ENCODE assay signal across 8 mouse cellular contexts in the genomic region with DNA sequence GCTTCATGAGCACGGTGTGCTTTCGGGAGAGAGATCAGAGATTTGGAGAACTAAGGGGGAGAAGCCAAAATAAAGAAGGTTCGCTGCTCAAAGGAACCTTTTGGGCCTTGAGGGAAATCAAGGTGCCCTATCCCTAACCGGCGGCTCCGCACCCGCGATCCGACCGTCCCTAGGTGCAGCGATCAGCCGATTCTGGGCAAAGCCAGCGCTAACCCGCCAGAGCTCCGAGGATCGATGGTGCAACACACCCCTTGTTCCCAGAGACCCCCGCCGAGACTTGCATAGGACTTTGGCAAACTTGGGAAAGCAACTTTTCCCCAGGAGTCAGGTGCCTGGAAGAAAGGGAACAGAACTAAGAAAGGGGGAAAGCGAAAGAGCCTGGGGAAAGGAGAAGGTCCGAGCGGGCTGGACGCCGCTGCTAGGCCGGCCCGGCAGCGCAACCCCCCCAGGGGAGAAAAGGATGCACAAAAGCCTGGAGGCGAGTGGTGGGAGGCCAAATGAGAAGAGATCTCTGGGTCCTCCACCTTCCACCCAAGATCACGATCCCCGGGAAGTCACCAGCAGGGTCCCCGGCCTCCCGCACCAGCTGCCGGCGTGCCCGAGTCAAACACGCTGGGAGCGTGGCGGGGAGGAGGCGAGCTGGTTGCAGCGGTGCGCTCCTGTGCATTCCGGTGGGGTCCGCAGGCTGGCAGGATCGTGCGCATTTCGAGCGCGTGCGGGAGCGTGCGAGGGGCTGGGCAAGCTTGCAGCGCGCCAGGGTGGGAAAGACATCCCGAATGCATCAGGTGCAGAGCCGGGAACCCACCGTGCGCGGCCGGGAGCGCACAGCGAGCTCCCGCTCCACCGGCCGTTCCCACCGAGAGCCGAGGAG. TPM values are rescaled to one million over a fixed set of nuclear protein-coding genes. Genes with fewer than 3 reads are reported as not detected.
A peak's percentile ranks its signal among the peaks of the same experiment; 100 is the strongest.
DNase-seq lines count a peak whose midpoint lies in the region; ATAC-seq and TF ChIP-seq lines count a peak whose summit lies in the region.

No protein-coding gene starts in this region.

- intact Hi-C loops in heart, adult 2 months (cut with DNase I): loop anchor here (2.0 kb wide), 1 partner anchor 16 kb away; no protein-coding TSS in a partner anchor
- intact Hi-C loops in heart, postnatal 25 days (cut with DNase I): loop anchor here (1.0 to 5.0 kb wide), 2 partner anchors 112 to 186 kb away; no protein-coding TSS in a partner anchor
- intact Hi-C loops in heart, postnatal 36 days (cut with DNase I): loop anchor here (2.0 kb wide), 1 partner anchor 46 kb away; no protein-coding TSS in a partner anchor

- H3K4me3 ChIP-seq in heart, adult 2 months: peak overlapping the region; percentile 89
- peak overlapping the region; percentile 60 for H3K4me3 ChIP-seq in embryonic facial prominence, embryonic 13.5 days
- peak overlapping the region; percentile 77 for H3K4me3 ChIP-seq in midbrain, embryonic 13.5 days (replicated peaks)

- peak overlapping the region; percentile 88 for H3K9ac ChIP-seq in heart, adult 2 months (ENCODE audit: low read depth, low read length)
- peak overlapping the region; percentile 68 for H3K9ac ChIP-seq in embryonic facial prominence, embryonic 13.5 days
- H3K9ac ChIP-seq in midbrain, embryonic 13.5 days (replicated peaks): peak overlapping the region; percentile 83

- H3K27ac ChIP-seq in heart, adult 2 months: peak overlapping the region; percentile 97
- no peak overlapping the region for H3K27ac ChIP-seq in embryonic facial prominence, embryonic 13.5 days
- H3K27ac ChIP-seq in midbrain, embryonic 13.5 days: no peak overlapping the region

- peak overlapping the region; percentile 99 for H3K4me2 ChIP-seq in embryonic facial prominence, embryonic 13.5 days
- H3K4me2 ChIP-seq in midbrain, embryonic 13.5 days (replicated peaks): peak overlapping the region; percentile 99

- no peak for ATAC-seq in embryonic facial prominence, embryonic 13.5 days (ENCODE audit: insufficient number of reproducible peaks, insufficient read depth, low FRiP score, low TSS enrichment, low read depth)
- peak; percentile 38; the same call in 1 of the 2 replicates for ATAC-seq in midbrain, embryonic 13.5 days

- H3K36me3 ChIP-seq in heart, adult 2 months (ENCODE audit: control insufficient read depth, insufficient read depth, low read length): peaks cover 28% of the 10 kb centered on the region
- H3K36me3 ChIP-seq in embryonic facial prominence, embryonic 13.5 days: no peaks in the 10 kb centered on the region
- H3K36me3 ChIP-seq in midbrain, embryonic 13.5 days: 0 out of 2 replicates have a peak, but pooled peaks cover 14% of the 10 kb centered on the region

- TF ChIP-seq CTCF in heart, adult 2 months (IDR thresholded peaks at IDR 0.05): no peak

- H3K4me1 ChIP-seq in heart, adult 2 months (ENCODE audit: control insufficient read depth, insufficient read depth, low read length): peaks cover 26% of the 10 kb centered on the region
- peaks cover 27% of the 10 kb centered on the region for H3K4me1 ChIP-seq in embryonic facial prominence, embryonic 13.5 days
- peaks cover 42% of the 10 kb centered on the region for H3K4me1 ChIP-seq in midbrain, embryonic 13.5 days (replicated peaks)

- WGBS in heart, adult 2 months: 2% methylated on average over 65 of the region's 65 CpGs
- WGBS in embryonic facial prominence, embryonic 13.5 days: 1% methylated on average over 58 of the region's 65 CpGs
- WGBS in midbrain, embryonic 13.5 days: under 1% methylated on average over 65 of the region's 65 CpGs

- 0 out of 2 replicates have a peak, but pooled peaks have one; percentile 1 for TF ChIP-seq POLR2A in heart, adult 2 months (IDR thresholded peaks at IDR 0.05; ENCODE audit: insufficient read depth, low read depth, low read length)

- H3K27me3 ChIP-seq in heart, adult 2 months (ENCODE audit: control insufficient read depth, insufficient read depth, low read length): no peaks in the 10 kb centered on the region
- peaks cover 92% of the 10 kb centered on the region for H3K27me3 ChIP-seq in embryonic facial prominence, embryonic 13.5 days
- peaks cover 36% of the 10 kb centered on the region for H3K27me3 ChIP-seq in midbrain, embryonic 13.5 days

- 0 out of 2 replicates have a peak, but pooled peaks have one; percentile 6 for TF ChIP-seq EP300 in heart, adult 2 months (IDR thresholded peaks at IDR 0.05; ENCODE audit: insufficient read depth, low read depth, low read length)

- no peaks in the 10 kb centered on the region for H3K9me3 ChIP-seq in embryonic facial prominence, embryonic 13.5 days
- H3K9me3 ChIP-seq in midbrain, embryonic 13.5 days: no peaks in the 10 kb centered on the region

- peak; percentile 64 to 74 for DNase-seq in heart, adult 2 months
- DNase-seq in heart, postnatal 25 days (ENCODE audit: low spot score): no peak
- DNase-seq in R1 (ENCODE audit: low read depth, low spot score): peak; percentile 43
- peak; percentile 61 to 72 for DNase-seq in heart, postnatal 36 days
- peak; percentile 45 to 49 for DNase-seq in layer of hippocampus, postnatal 14 days (ENCODE audit: low spot score in 2 of 2)
- peak; percentile 38 for DNase-seq in testis, postnatal 14 days (ENCODE audit: low spot score)

- peaks cover 6% of the 10 kb centered on the region for H3K79me2 ChIP-seq in heart, adult 2 months (replicated peaks; ENCODE audit: control insufficient read depth, insufficient read depth, low read length)

RNA-seq across cellular contexts. Expression of a gene that starts 1.2 kb away (rescaled TPM):
- total RNA-seq in heart, adult 2 months (2021): 100 to 1,000 TPM; 149 to 150 TPM
- 15.7 and 23.7 TPM in 2 replicates for polyA plus RNA-seq in heart, adult 2 months (2012; rRNA removed)
- total RNA-seq in heart, postnatal 25 days (2021): 100 to 1,000 TPM; 132 to 167 TPM
- polyA plus RNA-seq in embryonic facial prominence, embryonic 13.5 days (2015; fragmentation: Nextera tagmentation; extraction: Ambion mirVana): 1.9 and 2.2 TPM in 2 replicates
- 100 to 1,000 TPM; 118 to 222 TPM for total RNA-seq in heart, postnatal 36 days (2021)
- total RNA-seq in layer of hippocampus, postnatal 14 days (2021): 10 to 100 TPM; 85.9 to 92.1 TPM
- 6.8 and 7.2 TPM in 2 replicates for polyA plus RNA-seq in midbrain, embryonic 13.5 days (2015; fragmentation: Nextera tagmentation; extraction: Ambion mirVana)
